Mouse (Mus musculus) small intestine, adult 2 months (tissue): ENCODE results near the gene Ifnar2. TPM values are rescaled to one million over a fixed set of nuclear protein-coding genes. Genes with fewer than 3 reads are reported as not detected.

ENCODE experiments used
- H3K27ac ChIP-seq: fragments of 200-500 bp; 2 replicates; pipeline ENCODE4 v1.5.1; 2012; ENCODE audit warnings: low read depth, low read length, control low read depth, inconsistent platforms; ENCODE audit not compliant: insufficient read depth
- H3K27me3 ChIP-seq: fragments of 200-500 bp; 2 replicates; pipeline ENCODE4 v1.6.1; 2012; ENCODE audit warnings: mild to moderate bottlenecking, moderate library complexity, low read length, inconsistent platforms; ENCODE audit not compliant: control insufficient read depth, insufficient read depth
- H3K36me3 ChIP-seq: fragments of 200-500 bp; 2 replicates; pipeline ENCODE4 v1.6.1; 2012; ENCODE audit warnings: mild to moderate bottlenecking, low read length, control low read depth, inconsistent platforms; ENCODE audit not compliant: control insufficient read depth, insufficient read depth
- H3K4me1 ChIP-seq: fragments of 200-500 bp; 2 replicates; pipeline ENCODE4 v1.6.1; 2012; ENCODE audit warnings: low read length, inconsistent platforms, mixed read lengths; ENCODE audit not compliant: control insufficient read depth, insufficient read depth, insufficient read length
- H3K4me3 ChIP-seq: fragments of 200-500 bp; 2 replicates; pipeline ENCODE4 v1.5.1; 2012; ENCODE audit warnings: low read depth, mild to moderate bottlenecking, control low read depth, inconsistent platforms, low read length, moderate library complexity
- CTCF ChIP-seq: fragments of 200-500 bp; IDR thresholded peaks from 2 replicates; pipeline ENCODE4 v1.5.1; 2012; ENCODE audit warnings: low read depth, mild to moderate bottlenecking, control low read depth, inconsistent platforms, low read length, moderate library complexity, mixed read lengths; ENCODE audit not compliant: insufficient replicate concordance, insufficient read length; ENCODE audit errors: extremely low read depth
- POLR2A ChIP-seq: fragments of 200-500 bp; IDR thresholded peaks from 2 replicates; pipeline ENCODE4 v1.6.1; 2012; ENCODE audit warnings: low read depth, mild to moderate bottlenecking, control low read depth, inconsistent platforms, low read length, moderate library complexity
- WGBS: fragments of 180-500 bp; shearing (Covaris S2); methylation state at CpG from one replicate; pipeline ENCODE4 v1.1.7; 2018; 5-methylcytosine and 5-hydroxymethylcytosine counted together
- polyA plus RNA-seq: library from polyadenylated mRNA; depleted of rRNA; stranded (reverse); fragments of >200 nt; gene quantifications from 2 replicates; pipeline ENCODE4 v1.2.3, GENCODE M21; 2012

Ifnar2 gene
- polyA plus RNA-seq, 1 experiment: 25.3 TPM

DNA sequence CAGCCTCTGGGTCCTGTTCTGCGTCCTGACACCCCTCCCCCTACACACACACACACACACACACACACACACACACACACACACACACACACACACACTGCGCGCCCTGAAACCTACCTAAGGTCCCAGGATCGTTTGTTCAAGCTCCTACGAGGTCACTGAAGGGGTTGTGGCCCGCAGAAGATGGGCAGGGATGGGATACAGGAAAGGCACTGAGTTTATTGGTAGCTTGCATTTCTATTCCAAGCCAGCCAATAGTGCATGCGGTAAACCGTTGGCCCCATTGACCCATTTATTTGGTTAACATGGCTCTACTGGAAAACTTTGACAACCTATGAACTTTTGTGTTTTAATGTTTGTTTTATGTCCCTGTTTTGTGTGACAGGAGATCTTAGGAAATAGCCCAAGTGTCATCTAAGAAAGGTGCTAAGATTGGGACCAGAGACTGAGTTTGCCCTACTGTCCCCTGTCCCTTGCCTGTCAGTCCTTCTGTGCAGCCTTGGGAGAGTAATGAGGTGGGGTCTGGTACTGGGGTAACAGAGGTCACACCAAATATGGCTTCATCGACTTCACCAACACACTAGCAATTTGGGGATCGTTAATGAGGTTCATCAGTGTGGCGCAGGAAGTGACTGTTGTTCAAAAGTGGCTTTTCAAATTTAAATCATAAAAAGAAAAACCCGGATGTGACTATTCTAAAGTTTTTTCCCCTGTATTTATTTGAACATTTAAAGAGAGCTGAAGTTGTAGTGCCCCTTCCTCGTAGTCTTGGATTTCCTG lies 1.1 kb downstream of the Ifnar2 start:
- Histone ChIP-seq H3K27ac (peak overlapping the region; percentile 93), H3K4me1 (peaks cover 7% of the 10 kb centered on the region; the same call in 1 of the 2 replicates), H3K36me3 (no peaks in the 10 kb centered on the region), H3K27me3 (no peaks in the 10 kb centered on the region), H3K4me3 (peak overlapping the region; percentile 95)
- TF ChIP-seq CTCF (no peak), POLR2A (no peak)
- WGBS: 31% methylated on average over 13 of the region's 13 CpGs

DNA sequence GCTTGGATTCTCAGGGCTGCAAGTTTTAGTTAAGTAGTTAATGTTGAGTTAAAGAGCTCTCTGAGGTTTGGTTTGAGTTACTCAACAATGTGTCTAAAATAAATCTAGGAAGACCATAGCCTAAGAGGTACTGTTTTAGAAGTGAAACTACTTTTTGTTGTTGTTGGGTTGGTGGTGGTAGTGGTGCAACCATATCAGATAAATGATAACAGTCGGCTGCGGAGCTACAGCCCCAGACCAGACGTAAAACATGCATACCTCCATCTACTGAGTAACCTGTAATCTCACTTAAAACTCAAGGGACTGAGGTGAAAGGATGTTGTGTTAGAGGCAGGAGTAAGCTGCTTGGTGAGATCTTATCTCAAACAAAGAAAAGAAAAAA lies 1.7 kb downstream of the Ifnar2 start:
- TF ChIP-seq POLR2A (no peak), CTCF (no peak)
- H3K4me1 ChIP-seq: peaks cover 7% of the 10 kb centered on the region; the same call in 1 of the 2 replicates
- no peak overlapping the region; the same call in 1 of the 2 replicates for H3K27ac ChIP-seq
- H3K4me3 ChIP-seq: no peak overlapping the region
- 57% methylated on average over 3 of the region's 3 CpGs for WGBS
- no peaks in the 10 kb centered on the region for H3K27me3 ChIP-seq
- no peaks in the 10 kb centered on the region for H3K36me3 ChIP-seq

DNA sequence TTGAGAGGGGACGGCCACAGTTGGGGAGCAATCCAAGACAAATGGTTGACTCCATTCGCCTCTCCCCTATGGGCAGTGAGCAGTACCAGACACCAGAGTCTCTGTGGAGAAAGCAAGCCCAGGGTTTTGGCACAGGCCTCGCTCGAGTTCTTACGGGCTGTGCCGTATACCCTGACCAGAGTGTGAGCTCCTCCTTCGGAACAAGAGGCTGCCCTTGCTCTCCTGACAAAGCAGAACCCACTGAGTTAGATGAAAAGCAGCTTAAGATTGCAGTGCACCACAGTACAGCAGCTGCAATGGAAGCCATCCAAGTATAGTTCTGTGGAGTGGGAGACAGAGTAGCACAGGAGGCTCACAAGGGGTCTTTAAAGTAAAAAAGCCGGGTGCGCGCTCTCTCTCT lies 4.1 kb downstream of the Ifnar2 start:
- no peaks in the 10 kb centered on the region for H3K27me3 ChIP-seq
- 88% methylated on average over 10 of the region's 10 CpGs for WGBS
- TF ChIP-seq POLR2A (no peak), CTCF (no peak)
- H3K4me3 ChIP-seq: no peak overlapping the region
- peaks cover 19% of the 10 kb centered on the region; the same call in 1 of the 2 replicates for H3K4me1 ChIP-seq
- H3K27ac ChIP-seq: no peak overlapping the region
- H3K36me3 ChIP-seq: no peaks in the 10 kb centered on the region

DNA sequence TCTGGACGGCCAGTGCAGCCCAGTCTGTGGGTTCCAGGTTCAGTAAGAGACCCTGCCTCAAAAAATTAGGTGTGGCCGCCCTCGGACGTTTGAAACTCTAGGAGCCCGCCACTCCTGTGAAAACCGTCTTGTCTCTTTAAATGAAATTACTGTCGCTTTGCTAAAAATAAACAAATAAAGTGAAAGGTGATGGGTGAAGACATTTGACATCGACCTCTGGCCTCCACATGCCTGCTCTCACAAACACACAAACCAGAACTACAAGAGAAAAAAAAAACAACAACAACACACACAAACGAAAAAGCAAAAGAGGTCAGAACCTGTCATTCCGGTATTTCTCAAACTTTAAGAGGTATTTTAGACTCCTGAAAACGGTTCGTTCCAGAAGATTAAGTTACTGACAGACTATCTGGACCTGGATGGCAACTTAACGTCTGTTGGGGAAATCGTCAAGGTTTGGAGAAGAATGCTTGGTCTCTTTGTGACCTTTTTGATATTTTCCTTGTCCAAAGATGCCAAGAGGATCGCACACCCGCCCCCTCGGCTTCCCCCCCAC lies 5.9 kb downstream of the Ifnar2 start:
- Histone ChIP-seq H3K36me3 (no peaks in the 10 kb centered on the region), H3K27me3 (no peaks in the 10 kb centered on the region), H3K4me3 (no peak overlapping the region), H3K27ac (no peak overlapping the region), H3K4me1 (peaks cover 22% of the 10 kb centered on the region; the same call in 1 of the 2 replicates)
- TF ChIP-seq POLR2A: no peak
- TF ChIP-seq CTCF: no peak
- 66% methylated on average over 17 of the region's 17 CpGs for WGBS

DNA sequence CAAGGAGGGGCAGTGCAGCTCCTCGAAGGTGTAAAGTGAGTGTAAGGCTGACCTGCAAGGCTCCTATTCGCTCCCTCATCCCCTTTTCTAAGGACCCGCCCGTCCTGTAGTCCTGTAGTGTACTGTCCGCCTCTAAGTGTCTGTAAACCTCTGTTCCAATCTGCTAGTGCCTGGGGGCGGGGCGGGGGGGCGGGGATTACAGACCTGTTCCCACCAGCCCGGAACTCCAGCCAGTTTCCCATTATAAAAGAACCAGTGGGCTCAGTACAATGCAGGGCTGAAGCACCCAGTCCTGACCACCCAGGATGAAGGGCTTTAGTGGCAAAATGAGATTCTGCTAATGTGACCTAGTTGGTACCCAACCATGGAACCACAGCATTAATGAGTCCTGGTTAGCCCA lies 6.4 kb downstream of the Ifnar2 start:
- TF ChIP-seq CTCF (no peak), POLR2A (no peak)
- no peaks in the 10 kb centered on the region for H3K36me3 ChIP-seq
- WGBS: 57% methylated on average over 9 of the region's 9 CpGs

DNA sequence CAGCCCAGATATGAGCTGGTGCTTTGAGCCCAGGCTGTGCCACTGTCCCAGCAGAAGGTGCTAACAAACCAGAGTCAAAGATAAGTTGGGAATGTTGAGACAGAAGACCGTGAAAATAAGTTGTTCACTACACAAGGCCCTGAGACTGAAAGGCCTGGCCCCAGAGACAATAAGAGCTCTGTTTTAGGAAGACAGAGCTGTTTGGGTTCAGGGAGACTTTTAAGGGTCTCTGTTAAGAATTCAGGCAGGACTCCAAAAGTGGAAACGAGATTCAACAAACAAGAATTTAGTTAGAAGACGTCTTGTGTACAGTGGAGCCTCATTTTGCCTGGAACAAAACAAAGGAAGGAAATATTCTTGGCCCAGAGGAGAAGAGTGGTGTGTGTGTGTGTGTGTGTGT lies 6.8 kb downstream of the Ifnar2 start:
- 77% methylated on average over 3 of the region's 3 CpGs for WGBS
- Histone ChIP-seq H3K4me3 (no peak overlapping the region), H3K36me3 (peaks cover 2% of the 10 kb centered on the region; the same call in 1 of the 2 replicates), H3K27ac (peak overlapping the region; percentile 69), H3K27me3 (no peaks in the 10 kb centered on the region), H3K4me1 (peaks cover 19% of the 10 kb centered on the region; the same call in 1 of the 2 replicates)
- no peak for TF ChIP-seq CTCF
- TF ChIP-seq POLR2A: no peak

More for the DNA sequence above, 6.4 kb downstream of the Ifnar2 start:
- Histone ChIP-seq H3K4me1 (peaks cover 19% of the 10 kb centered on the region; the same call in 1 of the 2 replicates), H3K4me3 (no peak overlapping the region), H3K27me3 (no peaks in the 10 kb centered on the region), H3K27ac (peak overlapping the region; percentile 69)

DNA sequence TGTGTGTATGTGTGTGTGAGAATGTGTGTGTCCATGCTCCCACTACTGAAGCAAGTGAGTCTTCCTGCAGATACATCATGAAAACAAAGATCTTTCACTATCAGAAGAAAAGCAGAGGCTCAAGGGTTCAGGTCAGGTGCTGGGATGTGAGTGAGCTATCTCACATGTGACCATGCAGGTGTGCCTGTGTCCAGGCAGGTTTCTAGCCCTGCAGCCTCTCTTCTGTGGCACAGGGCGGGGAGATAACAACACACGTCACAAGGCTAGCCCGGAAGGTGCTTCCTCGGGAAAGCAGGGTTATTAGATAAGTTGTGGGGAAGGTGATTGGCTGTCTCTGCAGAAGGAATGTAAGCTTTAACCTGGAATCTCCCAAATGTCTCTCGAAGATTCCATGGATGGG lies 7.6 kb downstream of the Ifnar2 start:
- Histone ChIP-seq H3K36me3 (peaks cover 4% of the 10 kb centered on the region; the same call in 1 of the 2 replicates), H3K27me3 (no peaks in the 10 kb centered on the region), H3K4me3 (no peak overlapping the region), H3K4me1 (peaks cover 19% of the 10 kb centered on the region; the same call in 1 of the 2 replicates), H3K27ac (no peak overlapping the region)
- 12% methylated on average over 5 of the region's 5 CpGs for WGBS
- TF ChIP-seq POLR2A (no peak), CTCF (no peak)
